Mouse (Mus musculus) embryonic facial prominence, embryonic 14.5 days (tissue): Measurements from ENCODE around the gene Trib3. TPM values are rescaled to one million over a fixed set of nuclear protein-coding genes. Genes with fewer than 3 reads are reported as not detected.
A peak's percentile ranks its signal among the peaks of the same experiment; 100 is the strongest.

Source experiments
- ATAC-seq: fragments of 200-750 bp; cut with Nextera tagmentation; 2 replicates; pipeline ENCODE4 v1.8.0; 2017; ENCODE audit warnings: low read depth, moderate number of reproducible peaks, moderate TSS enrichment
- DNase-seq: peaks from one replicate; pipeline ENCODE4 v3.0.0-alpha.2; 2015; ENCODE audit warnings: low spot score
- H3K27ac ChIP-seq: fragments of 300-500 bp; sonication (generic); replicated peaks from 2 replicates; pipeline ENCODE4 v1.5.1; 2014; ENCODE audit warnings: low read depth, mild to moderate bottlenecking, low read length, moderate library complexity
- H3K27me3 ChIP-seq: fragments of 300-500 bp; sonication (generic); replicated peaks from 2 replicates; pipeline ENCODE4 v1.6.1; 2014; ENCODE audit warnings: low read length; ENCODE audit not compliant: control insufficient read depth, insufficient read depth
- H3K36me3 ChIP-seq: fragments of 300-500 bp; sonication (generic); 2 replicates; pipeline ENCODE4 v1.6.1; 2014; ENCODE audit warnings: low read length, mixed read lengths; ENCODE audit not compliant: control insufficient read depth, insufficient read depth
- H3K4me1 ChIP-seq: fragments of 300-500 bp; sonication (generic); 2 replicates; pipeline ENCODE4 v1.6.1; 2014; ENCODE audit warnings: antibody characterized with exemption, low read length; ENCODE audit not compliant: control insufficient read depth, insufficient read depth
- H3K4me2 ChIP-seq: fragments of 300-500 bp; sonication (generic); 2 replicates; pipeline ENCODE4 v1.6.1; 2014; ENCODE audit warnings: low read depth, mild to moderate bottlenecking, low read length, moderate library complexity, mixed read lengths
- H3K4me3 ChIP-seq: fragments of 300-500 bp; sonication (generic); 2 replicates; pipeline ENCODE4 v1.5.1; 2014; ENCODE audit warnings: low read depth, mild to moderate bottlenecking, low read length
- H3K9ac ChIP-seq: fragments of 300-500 bp; sonication (generic); 2 replicates; pipeline ENCODE4 v1.6.1; 2014; ENCODE audit warnings: low read depth, mild to moderate bottlenecking, low read length, moderate library complexity, mixed read lengths
- H3K9me3 ChIP-seq: fragments of 300-500 bp; sonication (generic); 2 replicates; pipeline ENCODE4 v1.6.1; 2016; ENCODE audit warnings: low read length; ENCODE audit not compliant: control insufficient read depth
- WGBS: fragments of 180-500 bp; shearing (Covaris S2); extraction: QIAGEN DNeasy Blood & Tissue Kit; methylation state at CpG from one replicate; pipeline ENCODE4 v1.1.7; 2014; 5-methylcytosine and 5-hydroxymethylcytosine counted together
- polyA plus RNA-seq: library from polyadenylated mRNA; unstranded; fragments of >200 nt; fragmentation: Nextera tagmentation; extraction: Ambion mirVana; gene quantifications from 2 replicates; pipeline ENCODE4 v1.2.1, GENCODE M21; 2014

Trib3 gene
- polyA plus RNA-seq, 1 experiment from 2014 or later = 3.0 TPM

DNA sequence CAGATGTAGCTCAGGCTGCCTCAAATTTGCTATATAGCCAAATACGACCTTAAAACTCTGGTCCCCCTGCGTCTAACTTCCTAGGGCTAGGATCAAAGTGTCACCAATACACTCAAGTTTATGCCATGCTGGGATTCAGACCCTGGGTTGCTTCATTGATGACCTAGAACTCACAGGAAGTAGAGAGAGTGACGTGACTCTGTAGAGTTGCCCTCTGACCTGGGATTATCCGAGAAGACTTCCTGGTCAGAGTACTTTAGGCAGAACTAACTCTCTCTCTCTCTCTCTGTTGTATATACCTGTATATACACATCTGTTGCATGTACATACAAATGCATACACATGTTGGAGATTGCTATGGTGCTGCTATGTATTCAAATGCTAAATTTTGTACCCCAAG, 28.8 kb upstream of the Trib3 start:
- Histone ChIP-seq H3K36me3 (no peaks in the 10 kb centered on the region), H3K4me1 (peaks cover 7% of the 10 kb centered on the region; the same call in 1 of the 2 replicates), H3K27me3 (peaks cover 8% of the 10 kb centered on the region; the same call in 1 of the 2 replicates), H3K9me3 (no peaks in the 10 kb centered on the region), H3K4me3 (no peak overlapping the region), H3K4me2 (no peak overlapping the region), H3K9ac (no peak overlapping the region), H3K27ac (no peak overlapping the region)
- 59% methylated on average over 4 of the region's 4 CpGs for WGBS
- no peak for ATAC-seq
- no peak for DNase-seq

DNA sequence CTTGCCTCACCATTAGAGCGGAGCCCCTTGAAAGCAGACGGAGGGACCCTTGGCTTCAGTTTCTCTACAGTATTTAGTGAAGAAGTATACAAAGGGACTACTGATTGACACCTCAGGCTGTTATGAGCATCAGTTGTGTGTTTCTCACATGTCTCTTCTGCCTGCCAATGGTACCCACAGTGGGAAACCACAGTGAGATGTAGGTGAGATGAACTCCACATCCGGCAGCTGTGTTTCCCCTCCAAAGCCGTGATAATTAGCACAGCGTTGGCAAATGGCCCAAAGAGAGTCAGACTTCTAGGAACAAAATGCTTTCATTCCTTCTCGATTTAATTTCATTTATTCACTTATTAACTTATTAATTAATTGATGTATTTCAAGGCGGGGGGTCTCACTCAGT, 28.3 kb upstream of the Trib3 start:
- H3K9ac ChIP-seq = no peak overlapping the region
- H3K27ac ChIP-seq = no peak overlapping the region
- no peaks in the 10 kb centered on the region for H3K9me3 ChIP-seq
- no peak for ATAC-seq
- H3K4me3 ChIP-seq = no peak overlapping the region
- WGBS = 79% methylated on average over 7 of the region's 7 CpGs
- no peak for DNase-seq
- H3K4me1 ChIP-seq = peaks cover 7% of the 10 kb centered on the region; the same call in 1 of the 2 replicates
- H3K4me2 ChIP-seq = no peak overlapping the region
- H3K27me3 ChIP-seq = peaks cover 8% of the 10 kb centered on the region; the same call in 1 of the 2 replicates
- no peaks in the 10 kb centered on the region for H3K36me3 ChIP-seq

DNA sequence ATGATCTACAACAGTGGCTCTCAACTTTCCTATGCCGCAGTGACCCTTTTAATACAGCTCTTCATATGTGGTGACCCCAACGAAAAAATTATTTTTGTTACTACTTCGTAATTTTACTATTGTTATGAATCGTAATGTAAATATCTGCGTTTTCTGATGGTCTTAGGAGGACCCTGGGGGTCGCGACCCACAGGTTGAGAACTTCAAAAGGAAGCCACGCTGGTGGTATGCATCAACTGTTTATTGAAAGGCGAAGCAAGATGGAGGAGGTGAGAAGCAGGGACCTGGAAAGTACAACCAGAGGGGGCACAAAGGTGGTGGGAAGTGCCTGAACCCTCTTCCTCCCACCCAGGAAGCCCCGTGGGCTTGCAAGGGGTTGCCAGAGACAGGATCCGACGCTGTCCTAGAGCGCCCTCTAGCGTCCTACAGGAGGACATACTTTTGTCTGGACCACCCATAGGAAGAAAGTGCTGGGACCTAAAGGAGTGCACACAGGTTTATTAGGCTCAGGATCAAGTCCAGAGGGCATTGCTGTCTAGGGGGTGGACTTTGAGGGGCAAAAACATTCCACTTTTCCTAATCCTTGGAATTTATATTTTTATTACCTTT, 24.8 kb upstream of the Trib3 start:
- no peaks in the 10 kb centered on the region for H3K9me3 ChIP-seq
- H3K27ac ChIP-seq = no peak overlapping the region
- ATAC-seq (peak; percentile 67; the same call in 1 of the 2 replicates), DNase-seq (peak; percentile 78)
- H3K4me2 ChIP-seq = peak overlapping the region; percentile 35; the same call in 1 of the 2 replicates
- no peaks in the 10 kb centered on the region for H3K27me3 ChIP-seq
- H3K4me1 ChIP-seq = no peaks in the 10 kb centered on the region
- no peaks in the 10 kb centered on the region for H3K36me3 ChIP-seq
- WGBS = 27% methylated on average over 14 of the region's 14 CpGs
- no peak overlapping the region for H3K9ac ChIP-seq
- no peak overlapping the region for H3K4me3 ChIP-seq

DNA sequence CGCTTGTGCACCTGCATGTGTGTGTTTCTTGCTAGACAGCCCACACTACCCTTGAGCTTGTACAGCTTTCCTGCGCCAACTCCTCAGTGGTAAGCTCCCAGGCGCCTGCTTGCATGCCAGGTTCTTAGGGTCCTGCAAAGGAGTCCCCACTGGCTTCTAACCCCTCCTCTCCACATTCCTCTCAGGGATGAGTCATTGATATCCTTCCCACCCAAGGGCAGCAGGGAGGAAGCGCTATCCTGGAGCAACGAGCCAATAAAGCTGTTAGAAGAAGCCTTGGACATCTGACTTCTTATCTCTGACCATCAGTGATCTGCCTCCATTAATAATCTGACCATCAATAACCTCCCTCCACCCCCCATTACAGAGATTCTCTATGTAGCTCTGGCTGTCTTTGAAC, 24.1 kb upstream of the Trib3 start:
- H3K4me3 ChIP-seq = no peak overlapping the region
- ATAC-seq = no peak
- H3K4me1 ChIP-seq = no peaks in the 10 kb centered on the region
- DNase-seq = no peak
- no peaks in the 10 kb centered on the region for H3K36me3 ChIP-seq
- H3K9me3 ChIP-seq = no peaks in the 10 kb centered on the region
- H3K27me3 ChIP-seq = no peaks in the 10 kb centered on the region
- WGBS = 77% methylated on average over 5 of the region's 5 CpGs
- no peak overlapping the region for H3K9ac ChIP-seq
- no peak overlapping the region for H3K4me2 ChIP-seq
- H3K27ac ChIP-seq = no peak overlapping the region

DNA sequence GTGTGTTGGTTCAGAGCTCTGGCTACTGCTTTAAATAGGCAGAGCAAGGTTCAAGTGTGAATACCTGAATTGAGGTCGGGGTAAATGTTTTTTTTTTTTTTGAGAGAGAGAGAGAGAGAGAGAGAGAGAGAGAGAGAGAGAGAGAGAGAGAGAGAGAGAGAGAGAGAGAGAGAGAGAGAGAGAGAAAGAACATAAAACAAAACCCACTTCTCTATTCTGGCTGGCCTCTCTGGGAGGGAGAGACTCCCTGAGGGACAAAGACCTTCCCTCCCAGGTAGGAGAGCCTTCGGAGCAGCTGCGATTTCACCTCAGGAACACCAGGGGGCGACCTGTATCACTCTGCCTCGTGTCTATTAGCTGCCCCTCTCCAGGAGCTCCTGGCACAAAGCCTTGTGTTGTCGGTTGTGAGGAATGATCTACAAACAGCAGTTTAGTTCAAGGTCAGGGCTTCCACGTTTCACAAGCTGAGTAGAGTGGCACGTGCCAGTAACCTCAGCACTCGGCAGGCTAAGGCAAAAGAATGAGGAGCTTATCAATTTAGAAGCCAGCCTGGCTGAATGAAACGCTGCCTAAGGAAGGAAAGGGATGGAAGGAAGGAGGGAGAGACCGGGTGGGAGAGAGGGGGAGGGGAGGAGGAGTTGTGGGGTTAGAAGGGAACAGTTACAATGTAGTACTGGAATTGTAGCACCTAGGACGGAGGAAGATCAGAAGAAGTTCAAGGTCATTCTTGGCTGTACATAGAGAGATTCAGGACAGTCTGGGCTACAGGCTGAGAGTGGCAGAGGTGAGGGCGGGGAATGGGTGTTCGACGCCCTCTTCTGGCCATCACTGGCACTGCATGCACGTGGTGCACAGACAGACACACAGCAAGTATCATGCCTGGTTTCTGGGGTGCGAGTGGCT, 19.7 kb upstream of the Trib3 start:
- H3K36me3 ChIP-seq = no peaks in the 10 kb centered on the region
- ATAC-seq (peak; percentile 82), DNase-seq (peak; percentile 90)
- no peaks in the 10 kb centered on the region for H3K4me1 ChIP-seq
- no peaks in the 10 kb centered on the region for H3K27me3 ChIP-seq
- peak overlapping the region; percentile 12; the same call in 1 of the 2 replicates for H3K9ac ChIP-seq
- peak overlapping the region; percentile 47 for H3K4me2 ChIP-seq
- H3K9me3 ChIP-seq = no peaks in the 10 kb centered on the region
- WGBS = 11% methylated on average over 17 of the region's 17 CpGs
- peak overlapping the region; percentile 11; the same call in 1 of the 2 replicates for H3K4me3 ChIP-seq
- H3K27ac ChIP-seq = no peak overlapping the region

DNA sequence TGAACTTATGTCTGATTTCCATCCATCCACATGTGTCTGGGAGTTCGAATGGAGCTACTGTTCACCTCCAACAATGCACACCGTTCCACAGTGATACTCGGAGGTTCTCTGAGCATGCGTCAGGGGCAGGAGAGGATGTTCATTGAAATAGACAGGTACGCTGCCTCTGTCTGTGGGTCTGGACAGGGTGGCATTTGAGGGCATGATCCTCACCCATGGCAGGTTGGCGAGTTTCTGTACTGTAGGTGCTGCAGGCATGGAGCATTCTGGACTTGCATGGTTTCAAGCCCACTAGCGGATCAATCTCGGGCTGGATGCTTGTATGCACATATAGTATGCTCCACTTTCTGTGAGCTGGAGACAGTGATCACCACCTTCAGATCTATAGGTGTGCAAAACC, 17.4 kb upstream of the Trib3 start:
- Histone ChIP-seq H3K27ac (no peak overlapping the region), H3K9ac (no peak overlapping the region), H3K9me3 (no peaks in the 10 kb centered on the region), H3K36me3 (no peaks in the 10 kb centered on the region), H3K27me3 (no peaks in the 10 kb centered on the region), H3K4me1 (no peaks in the 10 kb centered on the region), H3K4me3 (no peak overlapping the region), H3K4me2 (no peak overlapping the region)
- 89% methylated on average over 8 of the region's 8 CpGs for WGBS
- DNase-seq (no peak), ATAC-seq (no peak)

DNA sequence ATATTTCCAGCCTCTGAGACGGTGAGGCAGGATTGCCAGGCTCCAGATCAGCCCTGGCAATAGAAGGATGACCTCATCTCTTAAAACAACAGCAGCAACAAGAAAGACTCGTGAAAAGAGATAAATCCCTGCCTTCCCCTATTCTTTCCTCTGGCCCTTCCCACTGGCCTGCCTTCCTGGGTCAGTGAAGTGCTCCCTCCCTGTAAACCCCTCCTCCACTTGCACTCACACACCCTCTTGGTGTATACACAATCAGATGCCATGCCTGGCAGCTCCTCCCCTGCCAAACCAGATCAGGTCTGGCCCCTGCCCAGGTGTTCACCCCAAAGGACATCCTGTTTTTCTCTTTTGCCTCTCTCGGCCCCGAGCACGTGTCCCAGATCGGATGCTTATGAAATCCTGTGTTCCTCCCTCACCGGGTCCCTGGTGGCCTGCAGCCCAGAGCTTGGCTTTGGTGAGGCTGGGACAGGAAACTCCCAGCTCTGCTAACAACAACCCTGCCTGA, 16.5 kb upstream of the Trib3 start:
- ATAC-seq = no peak
- Histone ChIP-seq H3K9me3 (no peaks in the 10 kb centered on the region), H3K9ac (0 out of 2 replicates have a peak overlapping the region, but pooled peaks have one; percentile 15), H3K36me3 (no peaks in the 10 kb centered on the region), H3K4me2 (no peak overlapping the region), H3K27me3 (no peaks in the 10 kb centered on the region), H3K4me1 (no peaks in the 10 kb centered on the region), H3K4me3 (no peak overlapping the region), H3K27ac (no peak overlapping the region)
- peak; percentile 24 for DNase-seq
- whole genome bisulfite sequencing = 44% methylated on average over 7 of the region's 7 CpGs

DNA sequence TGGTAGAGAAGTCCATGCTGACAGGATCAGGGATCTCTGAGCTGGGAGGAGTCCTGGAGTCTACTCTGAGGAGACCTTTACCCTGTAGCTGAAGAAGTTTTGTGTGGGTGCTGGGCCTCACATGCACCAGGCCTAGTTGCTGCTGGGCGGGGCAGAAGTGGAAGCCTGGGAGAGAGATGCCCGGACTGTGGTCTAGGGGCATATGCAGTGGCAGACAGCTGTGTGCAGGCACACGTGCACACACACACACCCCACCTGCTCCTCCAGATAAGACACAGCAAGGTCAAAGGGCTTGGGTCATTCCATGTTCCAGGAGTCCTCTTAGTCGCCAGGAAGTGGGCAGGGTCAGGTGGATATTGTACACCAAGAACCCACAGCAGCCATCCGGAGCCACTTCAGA, 15.8 kb upstream of the Trib3 start:
- no peak overlapping the region for H3K27ac ChIP-seq
- no peaks in the 10 kb centered on the region for H3K27me3 ChIP-seq
- no peak overlapping the region for H3K4me2 ChIP-seq
- H3K4me1 ChIP-seq = no peaks in the 10 kb centered on the region
- ATAC-seq = no peak
- H3K9me3 ChIP-seq = no peaks in the 10 kb centered on the region
- no peak overlapping the region for H3K4me3 ChIP-seq
- WGBS = 65% methylated on average over 4 of the region's 5 CpGs
- no peak for DNase-seq
- H3K9ac ChIP-seq = no peak overlapping the region
- no peaks in the 10 kb centered on the region for H3K36me3 ChIP-seq
